Mouse (Mus musculus) colon, adult 2 months (tissue): ENCODE results near the gene Tmed10. TPM values are rescaled to one million over a fixed set of nuclear protein-coding genes. Genes with fewer than 3 reads are reported as not detected.

Source experiments
- polyA plus RNA-seq: library from polyadenylated mRNA; depleted of rRNA; stranded (reverse); fragments of >200 nt; gene quantifications from 2 replicates; pipeline ENCODE4 v1.2.3, GENCODE M21; 2012; rRNA removed

Tmed10 gene
- polyA plus RNA-seq, result 302 and 363 TPM in 2 replicates

GRCm38 (mm10) chr12:85374561-85375272, at the start of gene Tmed10:
TSS of gene Tmed10 (minus strand) at chr12:85374847.

DNA sequence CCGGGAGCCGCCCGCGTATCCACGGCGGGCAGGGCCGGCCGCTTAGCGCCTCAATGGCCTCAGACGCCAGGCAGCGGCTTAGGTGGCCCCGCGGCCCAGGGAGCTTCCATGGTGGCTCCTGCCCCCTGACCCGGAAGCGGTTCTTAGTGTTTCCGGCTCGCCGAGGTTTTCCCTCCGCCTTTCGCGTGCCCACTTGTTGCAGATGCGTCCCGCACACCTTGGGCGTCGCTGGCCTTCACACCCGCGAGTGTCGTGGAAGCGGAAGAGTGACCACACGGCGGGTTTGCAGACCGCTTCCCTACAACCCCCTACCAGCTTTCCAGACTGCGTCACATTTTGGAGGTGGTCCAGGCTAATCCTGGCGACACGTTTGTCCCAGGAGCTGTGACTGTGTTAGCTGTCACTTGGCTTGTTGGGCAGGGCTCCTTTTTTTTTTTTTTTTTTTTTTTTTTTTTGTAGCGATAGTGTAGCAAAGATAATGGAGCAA, 35.4 kb downstream of the Tmed10 start, which contains the start of gene Nek9:
Nek9 (minus strand) TSS at position 120 of the 487 bp plus-strand sequence.

Other genes with a start within 250 kb of the Tmed10 start
- 0.88 and 1.0 TPM in 2 replicates for gene Rps6kl1, start 223.6 kb downstream of the Tmed10 start, polyA plus RNA-seq
- gene Pgf, start 197.1 kb downstream of the Tmed10 start, polyA plus RNA-seq, result 0.88 and 1.3 TPM in 2 replicates
- 98.1 and 117 TPM in 2 replicates for gene Eif2b2, start 155.4 kb downstream of the Tmed10 start, polyA plus RNA-seq
- 2.8 and 2.9 TPM in 2 replicates for gene Mlh3, start 104.2 kb downstream of the Tmed10 start, polyA plus RNA-seq
- 4.0 and 4.9 TPM in 2 replicates for gene Acyp1, start 86.4 kb downstream of the Tmed10 start, polyA plus RNA-seq
- gene Zc2hc1c, start 86.3 kb downstream of the Tmed10 start, polyA plus RNA-seq, result 0.40 and 0.66 TPM in 2 replicates
- gene Nek9, start 35.5 kb downstream of the Tmed10 start, polyA plus RNA-seq, result 20.8 and 22.0 TPM in 2 replicates
- 145 and 186 TPM in 2 replicates for gene Fos, start 99.0 kb upstream of the Tmed10 start, polyA plus RNA-seq
- gene Jdp2, start 224.2 kb upstream of the Tmed10 start, polyA plus RNA-seq, result 9.3 and 11.3 TPM in 2 replicates